Mouse (Mus musculus) retina, embryonic 14.5 days (tissue): ENCODE data around the gene Olfr703.
A peak's percentile ranks its signal among the peaks of the same experiment; 100 is the strongest.

Experiments
- DNase-seq: peaks from one replicate; pipeline ENCODE4 v3.0.0-alpha.2; 2015; ENCODE audit warnings: low spot score

The Olfr703 gene

DNA sequence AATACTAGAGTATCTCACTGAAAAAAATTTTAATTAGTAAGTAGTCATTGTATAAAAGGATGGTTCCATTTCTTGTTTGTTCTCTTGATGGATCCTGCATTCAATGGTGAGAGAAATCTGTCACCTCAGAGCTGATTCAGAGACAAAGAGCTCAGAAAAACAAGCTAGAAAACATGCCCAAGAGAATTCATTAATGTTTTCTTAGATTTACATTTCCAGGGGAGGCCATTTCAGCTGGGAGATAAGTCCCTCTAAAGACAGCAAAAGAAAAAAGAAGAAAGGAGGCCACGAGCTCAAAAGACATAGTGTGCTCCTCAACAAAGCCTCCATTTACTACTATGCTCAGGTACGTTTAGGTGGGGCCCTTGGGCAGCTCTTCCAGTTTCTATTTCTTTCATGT lies at the start of gene Olfr703:
Gene Olfr703 (plus strand): TSS at position 301 of the 400 bp plus-strand sequence.
- DNase-seq: no peak

DNA sequence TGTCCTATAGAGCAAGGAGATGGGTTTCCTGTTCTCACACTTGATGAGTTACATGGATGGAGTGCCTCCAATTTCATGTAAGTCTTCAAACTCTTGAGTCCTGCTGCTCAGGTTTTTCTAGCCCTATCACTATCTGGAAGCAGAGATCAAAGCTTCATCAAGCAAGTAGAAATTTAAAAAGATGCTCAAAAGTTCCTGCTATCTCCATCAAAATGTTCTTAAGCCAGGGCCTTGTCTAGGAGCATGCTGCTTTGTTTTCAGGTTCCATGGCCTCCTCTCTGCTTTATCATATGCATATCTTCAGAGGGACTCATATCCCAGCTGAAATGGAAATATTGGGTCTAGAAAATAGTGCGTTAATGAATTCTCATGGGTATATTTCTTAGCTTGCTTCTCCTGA lies 34.4 kb upstream of the Olfr703 start, which contains the start of gene Olfr700:
Gene Olfr700 (minus strand): TSS at position 101 of the 400 bp plus-strand sequence.
- DNase-seq: no peak

DNA sequence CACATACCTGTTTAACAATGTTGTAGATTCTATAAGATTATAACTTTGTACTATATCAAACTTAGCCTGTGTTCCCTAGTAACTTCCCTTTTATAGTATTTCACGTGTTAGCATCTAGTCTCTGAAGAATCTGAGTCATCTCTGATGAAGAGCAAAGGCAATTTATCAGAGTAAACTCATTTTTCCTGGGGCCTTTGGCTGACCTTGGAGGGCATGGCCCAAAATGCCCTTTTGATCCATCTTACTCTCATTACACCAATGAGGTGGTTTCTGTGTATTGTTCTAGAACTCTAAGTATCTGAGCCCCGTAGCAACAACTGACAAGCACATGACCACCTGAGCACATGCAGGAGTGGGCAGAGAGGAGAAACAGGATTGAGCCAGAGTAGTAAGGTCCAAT lies 29.3 kb upstream of the Olfr703 start, which contains the start of gene Olfr701:
Gene Olfr701 (plus strand): TSS at position 301 of the 400 bp plus-strand sequence.
- no peak for DNase-seq

DNA sequence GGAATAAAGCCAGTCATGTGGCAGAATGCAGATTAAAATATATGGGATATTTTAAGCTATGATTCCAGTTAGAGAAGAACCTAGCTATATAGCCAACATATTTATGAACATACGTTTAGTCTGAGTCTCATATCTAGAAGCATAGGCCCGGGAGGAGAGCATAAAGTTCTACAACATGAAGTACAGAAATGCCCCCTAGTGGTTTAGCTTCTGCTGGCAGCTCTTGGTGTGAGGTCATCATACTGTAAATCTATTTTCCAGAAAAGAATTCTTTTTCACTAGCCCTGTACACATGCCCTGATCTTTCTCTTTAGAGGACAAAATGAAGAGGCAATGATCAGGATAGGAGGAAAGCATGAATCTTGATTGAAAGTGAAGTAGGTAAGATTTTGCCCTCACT lies 27.4 kb upstream of the Olfr703 start:
- DNase-seq: peak; percentile 21

DNA sequence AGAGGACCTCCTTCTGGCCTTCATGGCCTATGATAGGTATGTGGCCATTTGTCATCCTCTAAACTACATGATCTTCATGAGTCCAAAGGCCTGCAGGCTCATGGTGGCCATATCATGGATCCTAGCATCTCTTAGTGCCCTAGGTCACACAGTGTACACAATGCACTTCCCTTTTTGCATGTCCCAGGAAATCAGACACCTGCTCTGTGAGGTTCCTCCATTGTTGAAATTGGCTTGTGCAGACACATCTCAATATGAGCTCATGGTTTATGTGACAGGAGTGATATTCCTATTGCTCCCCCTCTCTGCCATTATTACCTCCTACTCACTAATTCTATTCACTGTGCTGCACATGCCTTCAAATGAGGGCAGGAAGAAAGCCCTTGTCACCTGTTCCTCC lies 24.7 kb upstream of the Olfr703 start:
- DNase-seq: no peak

DNA sequence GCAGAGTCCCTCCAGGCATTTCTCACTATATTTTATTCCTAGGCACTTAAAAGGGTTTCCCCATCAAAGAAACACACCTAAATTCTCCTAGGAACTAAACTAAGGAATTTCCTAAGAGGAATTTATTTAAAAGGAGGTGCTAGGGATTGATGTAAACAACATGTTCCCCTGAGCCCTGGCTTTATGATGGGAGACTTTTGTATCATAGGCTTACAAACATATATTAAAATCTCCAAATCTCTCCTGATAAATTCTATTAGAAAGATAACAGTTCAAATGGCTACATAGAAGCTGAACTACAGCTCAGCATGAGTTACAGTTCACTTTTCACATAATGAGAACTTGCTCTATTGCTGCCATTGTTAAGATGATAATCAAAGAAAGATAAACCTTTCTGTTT lies 9.4 kb upstream of the Olfr703 start, which contains the start of gene Olfr702:
Gene Olfr702 (minus strand): TSS at position 101 of the 400 bp plus-strand sequence.
- no peak for DNase-seq

DNA sequence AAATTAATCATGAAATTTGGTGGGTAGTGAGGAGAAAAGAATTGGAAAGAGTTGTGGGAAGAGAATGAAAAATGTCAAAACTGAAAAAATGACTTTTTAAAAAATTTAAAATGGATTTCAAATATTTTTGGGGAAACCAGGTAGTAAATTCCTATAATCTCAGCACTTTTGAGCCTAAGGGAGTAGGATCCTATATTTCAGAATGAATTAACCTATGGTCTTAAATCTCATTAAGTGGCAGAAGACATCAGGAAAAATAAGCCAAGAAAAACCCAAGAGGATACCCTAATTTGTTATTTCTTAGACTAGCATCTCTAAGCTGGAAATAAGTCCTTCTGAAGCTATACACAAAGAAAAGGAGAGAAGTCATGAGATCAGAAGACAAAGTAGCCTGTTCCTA lies 19.7 kb downstream of the Olfr703 start, which contains the start of gene Olfr704:
Gene Olfr704 (plus strand): TSS at position 301 of the 400 bp plus-strand sequence.
- no peak for DNase-seq

DNA sequence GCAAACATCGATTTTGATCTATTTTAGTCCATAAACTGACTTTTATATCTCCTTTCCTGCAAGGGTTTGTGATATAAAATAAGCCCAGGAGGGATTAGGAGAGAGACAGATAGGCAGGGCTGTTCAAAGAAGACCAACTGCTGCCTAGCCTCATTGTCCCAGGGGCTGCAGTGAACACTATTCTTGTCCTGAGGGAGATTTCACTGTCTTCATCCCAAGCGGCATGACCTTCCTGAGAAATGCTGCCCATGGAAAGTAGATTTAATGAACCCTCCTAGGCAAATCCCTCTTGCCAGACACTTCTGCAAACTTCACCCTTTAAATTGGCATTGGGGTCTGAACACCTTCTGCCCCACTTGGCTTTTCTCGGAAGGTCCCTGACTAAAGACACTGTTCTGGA lies 33.6 kb downstream of the Olfr703 start, which contains the start of gene Olfr705:
Gene Olfr705 (minus strand): TSS at position 101 of the 400 bp plus-strand sequence.
- no peak for DNase-seq

DNA sequence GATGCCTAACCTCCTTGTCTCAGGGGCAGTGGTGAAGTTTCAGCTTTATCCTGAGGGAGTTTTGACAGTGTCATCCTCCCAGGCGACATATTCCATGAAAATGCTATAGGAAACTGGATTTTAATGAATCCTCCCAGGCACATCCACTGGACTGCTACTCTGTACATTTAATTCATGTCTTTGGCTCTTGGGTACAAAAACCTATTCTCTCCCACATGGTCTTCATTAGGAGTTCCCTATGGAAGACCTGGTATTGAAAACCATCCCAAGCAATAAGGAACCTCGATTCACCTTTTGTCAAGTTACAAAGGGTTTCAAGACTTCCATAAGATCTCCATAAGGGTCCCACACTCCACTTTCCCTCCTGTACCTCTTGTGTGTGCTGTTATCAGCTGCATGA lies 44.9 kb downstream of the Olfr703 start, which contains the start of gene Olfr706:
Gene Olfr706 (minus strand): TSS at position 101 of the 400 bp plus-strand sequence.
- no peak for DNase-seq
